Mouse (Mus musculus) spleen, adult 2 months (tissue): ENCODE measurements around the gene Dnajb12. TPM values are rescaled to one million over a fixed set of nuclear protein-coding genes. Genes with fewer than 3 reads are reported as not detected.

Experiments used
- DNase-seq, 2 experiments: peaks; one replicate each; pipeline versions ENCODE4 v3.0.0 to v3.0.0-alpha.2; 2012 to 2021; ENCODE audit warnings: low spot score in 2 of 2, low read depth in 1 of 2
- H3K27ac ChIP-seq: fragments of 200-500 bp; 2 replicates; pipeline ENCODE4 v1.5.1; 2012; ENCODE audit warnings: low read length, inconsistent platforms; ENCODE audit not compliant: insufficient read depth
- H3K27me3 ChIP-seq: fragments of 200-500 bp; 2 replicates; pipeline ENCODE4 v1.6.1; 2012; ENCODE audit warnings: mild to moderate bottlenecking, moderate library complexity, low read length, inconsistent platforms; ENCODE audit not compliant: control insufficient read depth, insufficient read depth
- H3K36me3 ChIP-seq: fragments of 200-500 bp; 2 replicates; pipeline ENCODE4 v1.6.1; 2012; ENCODE audit warnings: mild to moderate bottlenecking, low read length, inconsistent platforms; ENCODE audit not compliant: control insufficient read depth, insufficient read depth
- H3K4me1 ChIP-seq: fragments of 200-500 bp; 2 replicates; pipeline ENCODE4 v1.6.1; 2011; ENCODE audit warnings: inconsistent platforms; ENCODE audit not compliant: control insufficient read depth, insufficient read depth, insufficient read length
- H3K4me3 ChIP-seq: fragments of 200-500 bp; 2 replicates; pipeline ENCODE4 v1.5.1; 2011; ENCODE audit warnings: mild to moderate bottlenecking, inconsistent platforms; ENCODE audit not compliant: insufficient read depth, insufficient read length; ENCODE audit errors: extremely low read depth
- CTCF ChIP-seq: fragments of 200-500 bp; IDR thresholded peaks from 2 replicates; pipeline ENCODE4 v1.5.1; 2011; ENCODE audit warnings: mild to moderate bottlenecking, inconsistent platforms; ENCODE audit not compliant: insufficient read depth, insufficient read length, insufficient replicate concordance; ENCODE audit errors: extremely low read depth
- POLR2A ChIP-seq: fragments of 200-500 bp; IDR thresholded peaks from 2 replicates; pipeline ENCODE4 v1.6.1; 2011; ENCODE audit warnings: low read depth, low read length, inconsistent platforms
- WGBS: fragments of 180-500 bp; shearing (Covaris S2); methylation state at CpG from one replicate; pipeline ENCODE4 v1.1.7; 2018; 5-methylcytosine and 5-hydroxymethylcytosine counted together
- polyA plus RNA-seq: library from polyadenylated mRNA; depleted of rRNA; stranded (reverse); fragments of >200 nt; gene quantifications from 2 replicates; pipeline ENCODE4 v1.2.3, GENCODE M21; 2012; rRNA removed

Dnajb12 gene
- polyA plus RNA-seq, 1 experiment = 29.9 TPM

GRCm38 (mm10) chr10:59947296-59948073 is 68.1 kb downstream of the Dnajb12 start:
- no peaks in the 10 kb centered on the region for H3K27me3 ChIP-seq
- TF ChIP-seq CTCF (no peak), POLR2A (no peak)
- H3K4me1 ChIP-seq = peaks cover 4% of the 10 kb centered on the region; the same call in 1 of the 2 replicates
- peaks cover 14% of the 10 kb centered on the region for H3K36me3 ChIP-seq
- WGBS = 64% methylated on average over 7 of the region's 7 CpGs
- H3K27ac ChIP-seq = peak overlapping the region; percentile 35; the same call in 1 of the 2 replicates
- no peak for DNase-seq
- no peak overlapping the region for H3K4me3 ChIP-seq

GRCm38 (mm10) chr10:59948363-59949254 is 69.3 kb downstream of the Dnajb12 start:
- Histone ChIP-seq H3K27ac (peak overlapping the region; percentile 35; the same call in 1 of the 2 replicates), H3K4me3 (no peak overlapping the region), H3K4me1 (peaks cover 2% of the 10 kb centered on the region; the same call in 1 of the 2 replicates), H3K27me3 (no peaks in the 10 kb centered on the region), H3K36me3 (peaks cover 14% of the 10 kb centered on the region)
- 68% methylated on average over 6 of the region's 6 CpGs for WGBS
- DNase-seq = no peak
- no peak for TF ChIP-seq CTCF
- TF ChIP-seq POLR2A = no peak

Other genes with a start within 250 kb of the Dnajb12 start
- gene Micu1, start 177.1 kb upstream of the Dnajb12 start, polyA plus RNA-seq = 21.9 and 24.3 TPM in 2 replicates
- gene Ddit4, start 72.3 kb downstream of the Dnajb12 start, polyA plus RNA-seq = 152 and 168 TPM in 2 replicates
- 11.9 and 12.0 TPM in 2 replicates for gene Ascc1, start 123.2 kb downstream of the Dnajb12 start, polyA plus RNA-seq
- gene Anapc16, start 123.6 kb downstream of the Dnajb12 start, polyA plus RNA-seq = 55.4 and 62.1 TPM in 2 replicates
- gene Spock2, start 226.7 kb downstream of the Dnajb12 start, polyA plus RNA-seq = 2.4 and 2.7 TPM in 2 replicates